In the genomic region with DNA sequence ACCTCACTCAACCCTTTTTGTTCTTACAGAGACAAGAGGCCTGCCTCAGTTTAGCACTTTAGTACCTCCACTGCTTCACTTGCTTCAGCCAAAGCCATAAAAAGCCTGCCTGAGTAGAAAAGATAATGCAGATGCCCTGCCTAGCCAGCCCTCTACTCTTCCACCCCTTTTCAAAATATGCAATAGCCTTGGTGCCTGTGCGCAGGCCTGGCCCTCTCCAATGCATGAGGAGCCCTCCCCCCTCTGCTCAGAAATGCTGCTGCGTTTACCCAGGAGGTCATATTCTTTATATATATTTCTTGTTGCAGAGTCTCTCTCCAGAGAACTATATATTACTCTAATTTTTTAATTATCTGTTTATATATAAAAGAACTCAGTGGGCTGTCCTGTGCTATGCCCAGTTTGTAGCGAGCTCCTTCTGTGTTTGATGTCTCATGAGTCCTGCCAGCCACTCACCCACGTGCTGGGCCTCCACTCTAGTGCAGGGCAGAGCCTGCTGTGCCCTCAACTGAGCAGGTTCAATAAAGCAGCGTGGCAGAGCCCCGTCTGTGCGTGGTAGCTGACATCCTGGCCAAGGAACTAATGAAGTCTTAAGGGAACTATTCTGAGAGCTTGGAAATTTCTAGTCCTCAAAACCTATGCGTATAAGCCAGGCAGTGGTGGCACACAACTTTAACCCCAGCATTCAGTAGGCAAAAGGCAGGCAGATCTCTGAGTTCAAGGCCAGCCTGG, we compare ENCODE assay signal across 8 mouse cellular contexts. TPM values are rescaled to one million over a fixed set of nuclear protein-coding genes. Genes with fewer than 3 reads are reported as not detected.
DNase-seq lines count a peak whose midpoint lies in the region; ATAC-seq and TF ChIP-seq lines count a peak whose summit lies in the region.

No protein-coding gene starts in this region.

- 53% methylated on average over 8 of the region's 8 CpGs for WGBS in embryonic facial prominence, embryonic 11.5 days
- 48% methylated on average over 8 of the region's 8 CpGs for WGBS in intestine, embryonic 15.5 days
- WGBS in neural tube, embryonic 13.5 days: 17% methylated on average over 8 of the region's 8 CpGs

- DNase-seq in layer of hippocampus, adult 2 months (ENCODE audit: low spot score in 2 of 2): no peak
- DNase-seq in layer of hippocampus, adult 9-10 months (ENCODE audit: low spot score): no peak
- no peak for DNase-seq in embryonic facial prominence, embryonic 11.5 days (ENCODE audit: low spot score)
- DNase-seq in ovary, adult 18-20 months (ENCODE audit: low spot score): no peak
- DNase-seq in urinary bladder, postnatal 25 days (ENCODE audit: low spot score): no peak
- DNase-seq in embryo, embryonic 9.5 days (ENCODE audit: extremely low spot score): no peak

- peak overlapping the region; percentile 34; the same call in 1 of the 2 replicates for H3K9ac ChIP-seq in embryonic facial prominence, embryonic 11.5 days (replicated peaks; ENCODE audit: low read length)
- no peak overlapping the region for H3K9ac ChIP-seq in intestine, embryonic 15.5 days
- H3K9ac ChIP-seq in neural tube, embryonic 13.5 days: no peak overlapping the region; the same call in 1 of the 2 replicates

- H3K27ac ChIP-seq in layer of hippocampus, adult 2 months: peak overlapping the region; percentile 83
- 0 out of 2 replicates have a peak overlapping the region, but pooled peaks have one; percentile 54 for H3K27ac ChIP-seq in embryonic facial prominence, embryonic 11.5 days (replicated peaks; ENCODE audit: low read depth, low read length)
- peak overlapping the region; percentile 91 for H3K27ac ChIP-seq in intestine, embryonic 15.5 days
- peak overlapping the region; percentile 84 for H3K27ac ChIP-seq in neural tube, embryonic 13.5 days (replicated peaks)

- no peak overlapping the region for H3K4me3 ChIP-seq in layer of hippocampus, adult 2 months
- H3K4me3 ChIP-seq in embryonic facial prominence, embryonic 11.5 days (ENCODE audit: low read depth, low read length): no peak overlapping the region
- H3K4me3 ChIP-seq in intestine, embryonic 15.5 days (replicated peaks): no peak overlapping the region
- no peak overlapping the region for H3K4me3 ChIP-seq in neural tube, embryonic 13.5 days

- ATAC-seq in embryonic facial prominence, embryonic 11.5 days (replicated peaks; ENCODE audit: insufficient number of reproducible peaks, low FRiP score, low TSS enrichment, low read depth): peak; percentile 25; the same call in 1 of the 2 replicates
- peak; percentile 54 for ATAC-seq in intestine, embryonic 15.5 days
- 0 out of 2 replicates have a peak, but pooled peaks have one; percentile 38 for ATAC-seq in neural tube, embryonic 13.5 days (ENCODE audit: low read depth)

- H3K27me3 ChIP-seq in embryonic facial prominence, embryonic 11.5 days (ENCODE audit: control insufficient read depth, insufficient read depth, low read length): no peaks in the 10 kb centered on the region
- no peaks in the 10 kb centered on the region for H3K27me3 ChIP-seq in intestine, embryonic 15.5 days (replicated peaks)
- H3K27me3 ChIP-seq in neural tube, embryonic 13.5 days: no peaks in the 10 kb centered on the region

- no peaks in the 10 kb centered on the region; the same call in 1 of the 2 replicates for H3K36me3 ChIP-seq in embryonic facial prominence, embryonic 11.5 days (replicated peaks; ENCODE audit: control insufficient read depth, insufficient read depth, low read depth, low read length)
- H3K36me3 ChIP-seq in intestine, embryonic 15.5 days: 0 out of 2 replicates have a peak, but pooled peaks cover 6% of the 10 kb centered on the region
- H3K36me3 ChIP-seq in neural tube, embryonic 13.5 days: peaks cover 27% of the 10 kb centered on the region

- TF ChIP-seq CTCF in layer of hippocampus, adult 2 months (conservative IDR thresholded peaks at IDR 0.05): no peak

- no peak overlapping the region for H3K4me2 ChIP-seq in embryonic facial prominence, embryonic 11.5 days (ENCODE audit: low read depth, low read length)
- H3K4me2 ChIP-seq in intestine, embryonic 15.5 days (replicated peaks): peak overlapping the region; percentile 22; the same call in 1 of the 2 replicates
- no peak overlapping the region for H3K4me2 ChIP-seq in neural tube, embryonic 13.5 days

- H3K4me1 ChIP-seq in embryonic facial prominence, embryonic 11.5 days (ENCODE audit: control insufficient read depth, insufficient read depth, low read length): peaks cover 13% of the 10 kb centered on the region
- peaks cover 26% of the 10 kb centered on the region for H3K4me1 ChIP-seq in intestine, embryonic 15.5 days (replicated peaks)
- H3K4me1 ChIP-seq in neural tube, embryonic 13.5 days (replicated peaks): peaks cover 35% of the 10 kb centered on the region

- no peaks in the 10 kb centered on the region for H3K9me3 ChIP-seq in embryonic facial prominence, embryonic 11.5 days (replicated peaks; ENCODE audit: control insufficient read depth, low read length)
- H3K9me3 ChIP-seq in intestine, embryonic 15.5 days: no peaks in the 10 kb centered on the region
- H3K9me3 ChIP-seq in neural tube, embryonic 13.5 days: no peaks in the 10 kb centered on the region

RNA-seq across cellular contexts. Expression of a gene that starts 15.1 kb away (rescaled TPM):
- not detected for total RNA-seq in layer of hippocampus, adult 2 months (2021)
- polyA plus RNA-seq in embryonic facial prominence, embryonic 11.5 days (2014; fragmentation: Nextera tagmentation; extraction: Ambion mirVana): 0.20 TPM in 1 of 2 replicates, not detected in the other
- polyA plus RNA-seq in intestine, embryonic 15.5 days (2015; fragmentation: Nextera tagmentation; extraction: Ambion mirVana): 0.25 and 0.36 TPM in 2 replicates
- 0.40 and 0.91 TPM in 2 replicates for polyA plus RNA-seq in neural tube, embryonic 13.5 days (2015; fragmentation: Nextera tagmentation; extraction: Ambion mirVana)

RNA-seq across cellular contexts. Expression of a gene that starts 19.2 kb away (rescaled TPM):
- total RNA-seq in layer of hippocampus, adult 2 months (2021): 10 to 100 TPM; 14.5 to 15.4 TPM
- polyA plus RNA-seq in embryonic facial prominence, embryonic 11.5 days (2014; fragmentation: Nextera tagmentation; extraction: Ambion mirVana): 3.7 and 5.3 TPM in 2 replicates
- 11.1 and 12.7 TPM in 2 replicates for polyA plus RNA-seq in intestine, embryonic 15.5 days (2015; fragmentation: Nextera tagmentation; extraction: Ambion mirVana)
- 10.3 and 13.0 TPM in 2 replicates for polyA plus RNA-seq in neural tube, embryonic 13.5 days (2015; fragmentation: Nextera tagmentation; extraction: Ambion mirVana)

RNA-seq across cellular contexts. Expression of a gene that starts 20.0 kb away (rescaled TPM):
- total RNA-seq in layer of hippocampus, adult 2 months (2021): 100 to 1,000 TPM; 169 to 171 TPM
- polyA plus RNA-seq in embryonic facial prominence, embryonic 11.5 days (2014; fragmentation: Nextera tagmentation; extraction: Ambion mirVana): 0.28 and 0.39 TPM in 2 replicates
- 0.82 and 1.0 TPM in 2 replicates for polyA plus RNA-seq in intestine, embryonic 15.5 days (2015; fragmentation: Nextera tagmentation; extraction: Ambion mirVana)
- 4.6 and 5.1 TPM in 2 replicates for polyA plus RNA-seq in neural tube, embryonic 13.5 days (2015; fragmentation: Nextera tagmentation; extraction: Ambion mirVana)

RNA-seq across cellular contexts. Expression of a gene that starts 34.6 kb away (rescaled TPM):
- 10 to 100 TPM; 40.2 to 44.5 TPM for total RNA-seq in layer of hippocampus, adult 2 months (2021)
- 7.8 and 8.0 TPM in 2 replicates for polyA plus RNA-seq in embryonic facial prominence, embryonic 11.5 days (2014; fragmentation: Nextera tagmentation; extraction: Ambion mirVana)
- polyA plus RNA-seq in intestine, embryonic 15.5 days (2015; fragmentation: Nextera tagmentation; extraction: Ambion mirVana): 4.4 and 4.8 TPM in 2 replicates
- polyA plus RNA-seq in neural tube, embryonic 13.5 days (2015; fragmentation: Nextera tagmentation; extraction: Ambion mirVana): 35.5 and 38.9 TPM in 2 replicates

RNA-seq across cellular contexts. Expression of a gene that starts 35.9 kb away (rescaled TPM):
- total RNA-seq in layer of hippocampus, adult 2 months (2021): 10 to 100 TPM; 73.6 to 81.8 TPM
- 11.6 and 12.4 TPM in 2 replicates for polyA plus RNA-seq in embryonic facial prominence, embryonic 11.5 days (2014; fragmentation: Nextera tagmentation; extraction: Ambion mirVana)
- polyA plus RNA-seq in intestine, embryonic 15.5 days (2015; fragmentation: Nextera tagmentation; extraction: Ambion mirVana): 16.0 and 16.3 TPM in 2 replicates
- 15.4 and 17.9 TPM in 2 replicates for polyA plus RNA-seq in neural tube, embryonic 13.5 days (2015; fragmentation: Nextera tagmentation; extraction: Ambion mirVana)
